Mouse (Mus musculus) ES-E14 (cell line): ENCODE results near the gene Twf2. TPM values are rescaled to one million over a fixed set of nuclear protein-coding genes. Genes with fewer than 3 reads are reported as not detected.

ENCODE experiments used
- DNase-seq: peaks from one replicate; pipeline ENCODE4 v3.0.0-alpha.2; 2013; ENCODE audit warnings: low read depth, low spot score
- H3K27ac ChIP-seq: 2 replicates; pipeline ENCODE4 v1.5.1; 2012; ENCODE audit warnings: low read depth, mild to moderate bottlenecking, low read length, moderate library complexity, mixed read lengths; ENCODE audit not compliant: poor library complexity, insufficient read depth, severe bottlenecking
- H3K36me3 ChIP-seq: 2 replicates; pipeline ENCODE4 v1.6.1; 2012; ENCODE audit warnings: mild to moderate bottlenecking, low read length, moderate library complexity, mixed read lengths; ENCODE audit not compliant: control insufficient read depth, poor library complexity, insufficient read depth, severe bottlenecking
- H3K4me1 ChIP-seq, 2 experiments: fragments of 150-350 bp in 1 of 2; sonication (generic) in 1 of 2; 2 replicates each; pipeline ENCODE4 v1.6.1; 2012; ENCODE audit warnings: low read length in 2 of 2, mild to moderate bottlenecking in 1 of 2, mixed read lengths in 1 of 2; ENCODE audit not compliant: control insufficient read depth in 2 of 2, insufficient read depth in 2 of 2, poor library complexity in 1 of 2
- H3K4me3 ChIP-seq, 2 experiments: fragments of 150-350 bp in 1 of 2; sonication (generic) in 1 of 2; 2 replicates each; pipeline ENCODE4 v1.5.1; 2012; ENCODE audit warnings: low read length in 2 of 2, low read depth in 1 of 2, mild to moderate bottlenecking in 1 of 2, mixed read lengths in 1 of 2; ENCODE audit not compliant: insufficient read depth in 1 of 2, poor library complexity in 1 of 2, severe bottlenecking in 1 of 2
- H3K9ac ChIP-seq: 2 replicates; pipeline ENCODE4 v1.6.1; 2012; ENCODE audit warnings: low read depth, mild to moderate bottlenecking, low read length, mixed read lengths; ENCODE audit not compliant: poor library complexity, insufficient read depth, severe bottlenecking
- H3K9me3 ChIP-seq: fragments of 150-350 bp; sonication (generic); 2 replicates; pipeline ENCODE4 v1.6.1; 2012; ENCODE audit warnings: low read depth, mild to moderate bottlenecking, low read length; ENCODE audit not compliant: control insufficient read depth, insufficient read depth
- CHD2 ChIP-seq: IDR thresholded peaks from 2 replicates; pipeline ENCODE4 v1.6.1; 2014; ENCODE audit warnings: mild to moderate bottlenecking, low read depth, low read length, inconsistent platforms
- HCFC1 ChIP-seq: IDR thresholded peaks from 2 replicates; pipeline ENCODE4 v1.6.1; 2012; ENCODE audit warnings: low read length, inconsistent platforms, borderline replicate concordance; ENCODE audit not compliant: insufficient read depth
- MAFK ChIP-seq: IDR thresholded peaks from 2 replicates; pipeline ENCODE4 v1.6.1; 2014; ENCODE audit warnings: mild to moderate bottlenecking, low read depth, low read length, inconsistent platforms; ENCODE audit not compliant: insufficient read depth
- ZC3H11A ChIP-seq: IDR thresholded peaks from 2 replicates; pipeline ENCODE4 v1.6.1; 2012; ENCODE audit warnings: low read depth, mild to moderate bottlenecking, inconsistent platforms, low read length, borderline replicate concordance
- ZNF384 ChIP-seq: IDR thresholded peaks from 2 replicates; pipeline ENCODE4 v1.6.1; 2012; ENCODE audit warnings: low read depth, low read length, inconsistent platforms
- in situ Hi-C, 2 experiments: fragments of 600-800 bp; cut with MboI; formaldehyde crosslinking; loops; one replicate each; pipeline ENCODE4 v1.15.1; 2025; ENCODE audit warnings: low sequenced_read_pairs in 2 of 2, inconsistent platforms in 1 of 2; ENCODE audit not compliant: unreplicated experiment in 2 of 2
- total RNA-seq: library from RNA; depleted of rRNA; stranded (reverse); fragments of 300-350 nt; gene quantifications from 2 replicates; pipeline ENCODE4 v1.2.3, GENCODE M21; 2012

Gene Twf2
- total RNA-seq, 1 experiment, result 139 TPM

DNA sequence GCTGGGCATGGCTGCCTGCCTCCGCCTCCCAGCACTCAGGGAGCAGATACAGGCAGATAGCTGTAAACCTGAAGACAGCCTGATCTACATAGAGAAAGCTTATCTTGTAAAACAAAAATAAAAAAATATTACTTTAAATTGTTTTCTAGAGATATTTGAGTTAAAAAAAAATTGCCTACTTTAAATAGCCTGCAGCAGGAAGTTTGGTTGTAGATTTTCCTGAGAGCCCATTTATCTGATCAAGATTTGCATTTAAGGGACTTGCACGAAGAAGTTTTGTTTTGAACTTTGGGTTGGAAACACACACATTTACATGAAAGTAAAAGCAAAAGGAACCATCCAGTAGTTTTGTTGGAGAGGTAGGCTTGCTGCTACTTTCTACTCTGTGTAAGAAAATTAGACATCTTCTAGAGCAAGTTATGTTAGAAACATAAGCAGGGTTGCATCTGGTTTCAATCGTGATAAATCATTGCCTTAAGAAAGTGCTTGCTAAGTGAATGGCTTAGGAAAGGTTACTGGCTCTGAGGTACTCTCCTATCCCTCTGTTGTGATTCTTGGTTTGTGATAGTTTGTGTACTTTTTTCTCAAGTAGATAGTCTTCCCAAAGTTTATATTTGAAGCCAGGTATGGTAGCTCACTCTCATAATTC, 27.2 kb upstream of the Twf2 start:
- Histone ChIP-seq H3K27ac (no peak overlapping the region), H3K36me3 (peaks cover 30% of the 10 kb centered on the region), H3K9me3 (no peaks in the 10 kb centered on the region), H3K4me3 (no peak overlapping the region), H3K4me1 (peaks cover 9 to 11% of the 10 kb centered on the region in 2 experiments), H3K9ac (no peak overlapping the region)
- DNase-seq, result no peak
- no peak for TF ChIP-seq HCFC1
- no peak for TF ChIP-seq ZNF384
- no peak for TF ChIP-seq CHD2
- no peak for TF ChIP-seq ZC3H11A
- TF ChIP-seq MAFK, result no peak
- in situ Hi-C loops, result no loop called here

DNA sequence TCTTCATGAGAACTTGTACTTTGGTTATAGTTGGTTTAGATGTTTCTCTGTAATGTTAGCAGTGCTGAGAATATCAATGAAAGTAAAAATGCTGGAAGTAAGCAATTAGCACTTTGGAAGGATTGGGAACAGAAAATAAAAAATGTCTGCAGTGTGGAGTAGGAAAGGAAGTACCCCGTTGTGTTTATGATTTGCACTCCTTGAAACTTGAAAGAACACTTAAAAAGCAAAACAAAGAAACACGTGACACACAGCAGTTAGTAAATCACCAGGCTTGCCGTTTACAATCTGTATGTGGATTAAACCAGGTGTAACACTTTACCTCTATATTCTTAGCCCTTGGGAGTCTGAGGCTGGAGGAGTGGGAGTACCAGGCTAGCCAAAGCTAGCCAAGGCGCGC, 26.1 kb upstream of the Twf2 start:
- Histone ChIP-seq H3K4me1 (peaks cover 9 to 11% of the 10 kb centered on the region in 2 experiments), H3K27ac (peak overlapping the region; percentile 60; the same call in 1 of the 2 replicates), H3K36me3 (peaks cover 33% of the 10 kb centered on the region)

DNA sequence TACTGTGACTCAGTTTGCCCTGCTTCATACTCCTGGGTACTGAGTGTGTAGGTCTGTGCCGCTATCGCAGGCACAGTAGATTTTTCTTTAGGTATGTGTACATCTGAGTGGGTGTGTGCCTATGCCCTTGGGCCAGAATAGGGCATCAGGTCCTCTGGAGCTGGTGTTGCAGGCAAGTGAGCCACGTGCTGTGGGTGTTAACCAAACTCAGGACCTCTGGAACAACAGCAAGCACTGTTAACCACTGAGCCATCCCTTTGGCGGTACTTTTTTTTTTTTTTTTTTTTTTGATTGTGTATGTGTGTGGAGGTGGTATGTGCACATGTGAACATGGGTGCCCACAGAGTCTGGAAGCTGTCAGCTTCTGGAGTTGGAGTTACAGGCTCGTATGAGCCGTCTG, 25.1 kb upstream of the Twf2 start:
- DNase-seq, result no peak
- peak overlapping the region; percentile 31; the same call in 1 of the 2 replicates for H3K9ac ChIP-seq
- peaks cover 38% of the 10 kb centered on the region for H3K36me3 ChIP-seq
- H3K27ac ChIP-seq, result peak overlapping the region; percentile 43; the same call in 1 of the 2 replicates
- in situ Hi-C loops, result no loop called here
- H3K4me1 ChIP-seq, result peaks cover 8 to 9% of the 10 kb centered on the region in 2 experiments
- H3K9me3 ChIP-seq, result no peaks in the 10 kb centered on the region
- H3K4me3 ChIP-seq, result no peak overlapping the region; a peak in 1 of 4 replicates
- TF ChIP-seq ZNF384, result peak; percentile 78
- no peak for TF ChIP-seq ZC3H11A

More for the DNA sequence above, 26.1 kb upstream of the Twf2 start:
- Histone ChIP-seq H3K9ac (no peak overlapping the region), H3K9me3 (no peaks in the 10 kb centered on the region), H3K4me3 (no peak overlapping the region)
- TF ChIP-seq ZC3H11A, result no peak
- no peak for TF ChIP-seq CHD2
- TF ChIP-seq MAFK, result no peak
- TF ChIP-seq HCFC1, result no peak
- no peak for TF ChIP-seq ZNF384
- DNase-seq, result no peak
- in situ Hi-C loops, result no loop called here

DNA sequence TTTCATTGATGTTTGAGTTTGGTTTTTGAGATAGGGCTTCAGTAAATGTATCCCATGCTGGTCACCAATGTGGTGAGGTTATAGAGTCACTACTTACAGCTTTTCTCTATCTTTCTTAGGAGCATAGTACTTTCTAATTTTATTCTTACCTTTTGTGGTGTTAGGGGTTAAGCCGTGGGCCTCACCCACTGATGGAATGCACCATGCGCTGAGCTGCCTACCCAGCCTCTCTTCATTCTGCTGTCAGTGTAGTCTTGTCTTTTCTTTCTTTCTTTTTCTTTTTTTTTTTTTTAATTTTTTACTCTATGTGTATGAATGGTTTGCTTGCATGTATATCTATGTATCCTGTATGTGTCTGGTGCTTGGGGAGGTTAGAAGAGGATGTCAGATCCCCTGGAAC, 23.5 kb upstream of the Twf2 start:
- TF ChIP-seq ZNF384 (no peak; the same call in 1 of the 2 replicates), CHD2 (no peak), MAFK (no peak), HCFC1 (no peak)
- in situ Hi-C loops, result no loop called here
- peaks cover 49% of the 10 kb centered on the region for H3K36me3 ChIP-seq

More for the DNA sequence above, 23.5 kb upstream of the Twf2 start:
- H3K9ac ChIP-seq, result no peak overlapping the region
- H3K4me3 ChIP-seq, result peak overlapping the region in 1 of 2 experiments; percentile 8; a peak in 1 of 4 replicates
- peaks cover 6 to 9% of the 10 kb centered on the region in 2 experiments; a peak in 3 of 4 replicates for H3K4me1 ChIP-seq
- peak overlapping the region; percentile 58; the same call in 1 of the 2 replicates for H3K27ac ChIP-seq
- DNase-seq, result no peak
- H3K9me3 ChIP-seq, result no peaks in the 10 kb centered on the region
